Mouse (Mus musculus) yolk sac, embryonic 10.5 days (tissue): ENCODE measurements around the gene Plppr1.
A peak's percentile ranks its signal among the peaks of the same experiment; 100 is the strongest.

ENCODE experiments used
- DNase-seq: peaks from one replicate; pipeline ENCODE4 v3.0.0-alpha.2; 2017; ENCODE audit warnings: low spot score

Plppr1 gene

GRCm38 (mm10) chr4:49059021-49059401 lies at the start of gene Plppr1:
Plppr1 (plus strand) TSS chr4:49059273.
- peak; percentile 76 for DNase-seq

GRCm38 (mm10) chr4:49016701-49017100 lies 42.4 kb upstream of the Plppr1 start:
- no peak for DNase-seq

GRCm38 (mm10) chr4:49023221-49023620 lies 35.9 kb upstream of the Plppr1 start:
- DNase-seq, result no peak

GRCm38 (mm10) chr4:49038311-49038710 lies 20.8 kb upstream of the Plppr1 start:
- no peak for DNase-seq

GRCm38 (mm10) chr4:49039854-49040253 lies 19.2 kb upstream of the Plppr1 start:
- no peak for DNase-seq

- DNase-seq, result no peak
Measured at GRCm38 (mm10) chr4:49041655-49042054, 17.4 kb upstream of the Plppr1 start.

- DNase-seq, result no peak
Measured at GRCm38 (mm10) chr4:49050628-49051027, 8.4 kb upstream of the Plppr1 start.

GRCm38 (mm10) chr4:49057916-49058315 lies 1.2 kb upstream of the Plppr1 start:
- no peak for DNase-seq

- no peak for DNase-seq
Measured at GRCm38 (mm10) chr4:49058557-49058956, 516 bp upstream of the Plppr1 start.

GRCm38 (mm10) chr4:49059402-49060381 lies 619 bp downstream of the Plppr1 start:
- peak; percentile 5 for DNase-seq

GRCm38 (mm10) chr4:49069471-49069870 lies 10.4 kb downstream of the Plppr1 start:
- DNase-seq, result no peak

- DNase-seq, result no peak
Measured at GRCm38 (mm10) chr4:49072886-49073285, 13.8 kb downstream of the Plppr1 start.

- DNase-seq, result no peak
Measured at GRCm38 (mm10) chr4:49075881-49076280, 16.8 kb downstream of the Plppr1 start.

GRCm38 (mm10) chr4:49079399-49079798 lies 20.3 kb downstream of the Plppr1 start:
- no peak for DNase-seq

- no peak for DNase-seq
Measured at GRCm38 (mm10) chr4:49088205-49088604, 29.1 kb downstream of the Plppr1 start.

GRCm38 (mm10) chr4:49090461-49090860 lies 31.4 kb downstream of the Plppr1 start:
- no peak for DNase-seq

GRCm38 (mm10) chr4:49099448-49099847 lies 40.4 kb downstream of the Plppr1 start:
- DNase-seq, result no peak

GRCm38 (mm10) chr4:49101934-49102768 lies 43.1 kb downstream of the Plppr1 start:
- no peak for DNase-seq

GRCm38 (mm10) chr4:49102769-49103193 lies 43.7 kb downstream of the Plppr1 start:
- DNase-seq, result no peak

GRCm38 (mm10) chr4:49104860-49105259 lies 45.8 kb downstream of the Plppr1 start:
- DNase-seq, result no peak

- DNase-seq, result no peak
Measured at GRCm38 (mm10) chr4:49107895-49108294, 48.8 kb downstream of the Plppr1 start.

GRCm38 (mm10) chr4:49108371-49108770 lies 49.3 kb downstream of the Plppr1 start:
- no peak for DNase-seq

- DNase-seq, result no peak
Measured at GRCm38 (mm10) chr4:49109989-49110388, 50.9 kb downstream of the Plppr1 start.
